Mouse (Mus musculus) layer of hippocampus, postnatal 10 days (tissue): ENCODE measurements at regions not wholly inside any gene's neighbourhood (a gene's known extent, or its start where the extent isn't known, plus 50 kb on each side); places are given as distances from the start of the nearest gene placed in this dataset.
A peak's percentile ranks its signal among the peaks of the same experiment; 100 is the strongest.

Source experiments
- DNase-seq, 2 experiments: peaks; one replicate each; pipeline ENCODE4 v3.0.0; 2021; ENCODE audit warnings: low spot score in 2 of 2

GRCm38 (mm10) chr4:105326989-105327388, 169.8 kb downstream of the Plpp3 start:
- DNase-seq, result no peak

GRCm38 (mm10) chr4:105327711-105328471, 170.7 kb downstream of the Plpp3 start:
- no peak for DNase-seq

DNA sequence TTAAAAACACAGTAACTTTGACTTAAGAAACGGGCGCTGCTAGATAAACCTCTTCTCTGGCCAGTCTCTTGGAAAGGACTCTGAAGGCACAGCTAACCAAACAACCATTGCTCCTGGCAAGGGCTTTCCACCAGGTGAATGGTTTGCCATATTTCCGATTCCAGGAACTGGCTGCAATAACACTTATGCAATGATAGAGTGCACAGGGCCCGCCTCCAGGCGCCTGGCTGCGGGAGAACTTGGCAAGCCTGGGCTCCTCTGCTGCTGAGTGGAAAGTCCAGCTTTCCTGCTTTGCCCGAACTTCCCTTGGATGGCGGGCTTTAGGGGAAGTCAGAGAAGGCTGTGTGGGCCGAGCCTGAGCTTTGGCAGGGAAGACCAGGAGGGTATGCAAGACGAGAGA, 171.6 kb downstream of the Plpp3 start:
- DNase-seq, result peak; percentile 9 to 28

DNA sequence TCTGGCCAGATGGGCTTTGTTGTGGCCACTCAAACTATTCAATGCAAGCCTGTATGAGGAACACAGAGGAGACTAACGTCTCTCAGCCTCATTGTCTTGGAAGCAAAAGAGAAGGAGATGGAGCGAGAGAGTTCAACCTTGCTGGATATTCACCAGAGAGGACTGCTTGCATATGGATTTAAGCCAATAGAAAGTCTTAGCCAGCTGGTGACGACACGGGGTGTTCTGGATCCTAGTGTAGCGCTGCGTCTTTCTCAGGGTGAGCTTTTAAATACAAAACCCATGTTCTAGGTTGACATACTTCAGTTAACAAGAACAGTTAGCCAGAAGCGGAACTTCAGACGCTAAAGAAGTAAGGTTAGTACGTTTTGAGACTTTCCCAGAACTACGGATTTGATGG, 174.9 kb downstream of the Plpp3 start:
- no peak for DNase-seq

DNA sequence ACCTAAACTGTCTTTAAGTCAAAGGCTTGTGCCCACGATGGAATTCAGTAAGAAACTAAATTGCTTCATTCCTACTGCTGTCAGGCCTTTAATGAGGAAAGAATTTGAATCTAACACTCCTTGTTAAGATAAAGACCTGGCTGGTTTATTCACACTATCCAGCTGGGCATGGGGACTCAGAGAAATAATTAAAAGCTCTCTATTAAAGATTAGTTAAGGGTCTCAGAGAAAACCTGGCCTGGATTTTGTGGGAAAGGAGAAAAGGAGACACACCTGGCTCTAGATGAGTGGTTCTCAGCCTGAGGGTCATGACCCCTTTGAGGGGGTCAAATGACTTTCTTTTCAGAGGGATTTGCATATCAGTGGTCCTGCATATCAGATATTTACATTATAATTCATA, 178.7 kb downstream of the Plpp3 start:
- no peak for DNase-seq

- no peak for DNase-seq
Measured at GRCm38 (mm10) chr4:105336557-105336956, 179.4 kb downstream of the Plpp3 start.

DNA sequence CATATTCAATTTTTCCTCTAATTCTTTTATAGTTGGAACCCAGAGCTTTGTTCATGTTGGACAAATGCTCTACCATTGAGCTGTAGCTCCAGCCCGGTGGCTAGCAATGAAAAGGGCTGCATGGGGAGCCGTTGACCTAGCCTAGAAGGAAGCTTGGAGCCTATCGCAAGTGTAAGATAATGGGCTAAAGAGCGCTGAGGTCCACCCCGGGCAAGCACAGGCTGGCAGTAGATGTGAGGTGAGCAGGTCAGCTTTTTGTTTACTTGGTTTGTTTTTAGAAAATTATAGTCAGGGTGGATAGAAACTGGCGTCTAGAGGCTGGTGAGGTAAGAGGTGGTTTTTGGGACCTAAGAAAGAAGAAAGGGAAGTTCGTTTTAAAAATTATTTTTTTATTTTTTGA, 181.0 kb downstream of the Plpp3 start:
- DNase-seq, result no peak

GRCm38 (mm10) chr4:105338861-105339260, 181.7 kb downstream of the Plpp3 start:
- DNase-seq, result no peak

- no peak for DNase-seq
Measured at GRCm38 (mm10) chr4:105341274-105341673, 184.1 kb downstream of the Plpp3 start.

GRCm38 (mm10) chr4:105346846-105347245, 189.7 kb downstream of the Plpp3 start:
- DNase-seq, result no peak

DNA sequence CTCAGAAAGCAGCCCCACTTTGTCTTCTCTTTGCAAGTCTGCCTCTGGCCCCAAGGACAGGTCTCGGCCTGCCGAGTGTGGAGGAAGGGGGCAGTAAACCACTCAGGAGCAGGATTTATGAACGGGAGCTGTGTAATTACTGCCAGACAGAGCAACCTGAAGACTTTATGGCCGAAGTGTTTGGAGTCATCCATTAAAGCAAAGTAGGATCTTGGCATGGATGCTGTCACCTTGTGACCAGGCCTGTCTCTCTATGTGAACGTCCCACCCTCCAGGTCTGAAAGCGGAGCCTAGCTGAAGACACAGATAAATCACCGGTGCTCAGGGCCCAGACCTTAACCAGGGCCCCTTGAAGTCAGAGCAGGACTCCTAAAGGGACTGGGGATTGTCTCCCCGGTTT, 190.8 kb downstream of the Plpp3 start:
- no peak for DNase-seq

DNA sequence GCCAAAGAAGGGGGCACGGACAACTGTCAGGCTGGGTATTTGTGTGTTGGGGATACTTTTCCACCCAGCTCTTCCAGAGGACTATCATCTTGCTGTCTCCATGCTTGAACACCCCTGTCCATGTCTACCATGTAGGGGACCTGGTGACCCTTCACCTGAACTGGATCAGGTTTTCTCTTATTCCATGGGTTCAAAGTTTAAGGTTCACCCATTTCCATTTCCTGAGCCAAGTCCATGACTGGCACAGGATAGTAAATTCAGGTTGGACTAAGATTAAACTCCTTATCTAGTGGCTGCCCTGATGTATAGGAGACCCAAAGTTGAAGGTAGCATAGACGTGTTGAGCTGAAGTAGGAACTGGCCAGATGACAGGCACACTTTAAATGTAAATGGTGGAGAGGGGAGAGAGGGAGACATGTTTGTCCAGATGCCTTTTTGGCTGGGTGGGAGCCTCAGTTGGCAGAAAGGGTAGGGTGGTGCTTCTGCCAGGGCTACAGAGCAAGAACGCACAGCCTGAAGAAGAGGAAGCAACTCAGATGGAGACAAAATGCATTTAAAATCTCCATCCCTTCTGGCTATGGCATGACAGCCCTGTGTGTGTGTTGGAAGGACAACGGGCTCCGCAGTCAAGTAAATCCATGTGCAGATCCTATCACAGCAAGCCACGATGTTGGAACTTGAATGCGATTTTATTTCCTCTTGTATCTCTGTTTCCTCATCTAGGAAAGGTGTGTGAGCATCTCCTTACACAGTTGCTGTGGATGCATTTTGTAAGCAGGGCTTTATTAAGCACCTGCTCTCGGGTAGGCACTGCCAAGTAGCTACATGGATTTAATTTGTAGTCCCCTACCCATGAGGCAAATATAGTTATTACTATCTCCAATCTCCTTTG, 192.4 kb downstream of the Plpp3 start:
- DNase-seq, result no peak

- peak in 1 of 2 experiments; percentile 13 for DNase-seq
Measured at GRCm38 (mm10) chr4:105352342-105352741, 195.2 kb downstream of the Plpp3 start.

GRCm38 (mm10) chr4:105352953-105353352, 195.8 kb downstream of the Plpp3 start:
- no peak for DNase-seq

DNA sequence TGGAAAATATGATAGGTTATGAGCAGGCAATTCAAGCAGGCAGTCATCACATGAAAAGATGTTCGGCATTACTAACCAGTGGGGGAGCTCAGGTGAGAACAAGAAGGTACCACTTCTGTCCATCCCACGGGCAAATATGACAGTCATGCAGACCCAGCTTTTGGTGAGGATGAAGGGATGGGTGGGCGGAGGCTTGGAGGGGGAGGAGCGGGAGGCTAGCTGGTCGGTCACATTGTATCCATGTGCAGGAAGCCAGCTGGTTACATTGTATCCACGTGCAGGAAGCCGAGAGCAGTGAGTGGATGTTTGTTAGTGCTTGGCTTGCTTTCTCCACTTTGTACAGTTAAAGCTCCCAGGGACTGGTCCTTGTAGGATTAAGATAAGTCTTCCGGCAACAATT, 196.9 kb downstream of the Plpp3 start:
- no peak for DNase-seq

- no peak for DNase-seq
Measured at GRCm38 (mm10) chr4:105356616-105357015, 199.5 kb downstream of the Plpp3 start.

DNA sequence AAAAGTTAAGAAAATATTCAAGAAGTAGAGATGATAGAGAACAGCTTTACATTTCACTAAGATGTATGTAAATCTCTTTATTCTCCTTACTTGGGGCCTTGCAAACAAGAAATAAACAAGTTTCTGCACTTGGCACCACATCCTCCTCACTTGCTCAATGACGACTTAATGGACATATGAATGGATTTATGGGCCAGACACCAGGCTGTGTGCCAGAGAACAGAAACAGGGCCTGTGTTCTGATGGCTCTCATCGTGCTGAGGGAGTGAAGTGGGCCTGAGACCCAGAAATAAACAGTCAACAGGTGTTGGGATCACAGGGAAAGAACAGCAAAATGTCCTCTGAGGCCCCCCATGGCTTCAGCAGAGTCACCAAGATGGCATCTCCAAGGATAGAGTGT, 201.6 kb downstream of the Plpp3 start:
- no peak for DNase-seq

GRCm38 (mm10) chr4:105364496-105364895, 207.3 kb downstream of the Plpp3 start:
- no peak for DNase-seq

GRCm38 (mm10) chr4:105365076-105365475, 207.9 kb downstream of the Plpp3 start:
- DNase-seq, result no peak

- DNase-seq, result no peak
Measured at GRCm38 (mm10) chr4:105376591-105376990, 219.4 kb downstream of the Plpp3 start.

DNA sequence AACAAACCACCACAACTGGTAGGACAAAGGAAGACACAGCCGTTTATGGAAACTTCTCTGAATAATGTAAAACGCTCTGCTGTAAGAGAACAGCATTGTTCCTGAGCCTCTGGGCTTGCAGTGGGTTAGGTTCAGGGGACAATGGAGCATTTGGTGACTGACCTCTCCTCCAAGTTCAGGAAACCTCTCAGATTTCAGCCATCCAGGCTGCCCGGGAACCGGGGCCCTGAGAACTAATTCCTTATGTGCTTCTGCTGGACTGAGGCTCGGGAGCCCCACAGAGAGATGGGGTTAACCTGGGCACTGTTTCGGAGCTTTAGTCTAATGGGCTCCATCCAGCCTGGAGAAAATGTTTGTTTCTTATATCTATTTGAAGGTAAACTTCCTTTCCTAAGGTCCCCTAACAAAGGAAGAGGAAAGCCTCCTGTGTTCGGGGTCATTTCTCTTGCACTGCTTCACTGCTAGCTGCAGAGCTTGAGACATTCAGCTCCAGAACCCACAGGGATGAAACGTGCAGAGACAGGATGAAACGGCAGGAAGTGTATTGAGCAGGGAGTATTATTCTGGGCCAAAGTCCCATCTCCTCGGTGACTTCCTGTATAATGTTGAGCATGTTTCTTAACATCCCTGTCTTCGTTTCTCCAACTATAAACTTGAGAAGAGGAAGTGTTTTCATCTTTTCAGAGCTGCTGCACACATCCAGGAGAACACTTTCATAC, 220.5 kb downstream of the Plpp3 start:
- no peak for DNase-seq

DNA sequence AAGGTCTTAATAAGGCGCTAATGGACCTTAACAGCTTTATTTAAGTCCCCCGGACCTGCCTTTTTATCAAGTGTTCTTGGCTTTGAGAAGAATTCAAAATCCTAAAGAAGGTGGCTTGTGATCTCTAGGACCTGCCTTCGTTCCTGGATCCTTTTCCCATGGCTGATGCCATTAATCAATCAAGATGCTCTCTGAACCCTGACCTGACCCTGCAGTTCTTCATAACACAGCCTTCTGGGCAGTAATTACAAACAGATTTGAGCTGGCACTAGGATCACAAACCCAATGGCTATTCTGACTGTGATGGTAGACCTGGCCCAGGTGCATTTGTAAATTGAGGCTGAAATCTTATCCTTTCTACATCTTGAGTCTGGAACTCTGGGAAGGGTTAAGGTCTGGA, 227.7 kb downstream of the Plpp3 start:
- no peak for DNase-seq
